Mouse (Mus musculus): ENCODE data around the gene Gm20388.
A peak's percentile ranks its signal among the peaks of the same experiment; 100 is the strongest.

The Gm20388 gene

DNA sequence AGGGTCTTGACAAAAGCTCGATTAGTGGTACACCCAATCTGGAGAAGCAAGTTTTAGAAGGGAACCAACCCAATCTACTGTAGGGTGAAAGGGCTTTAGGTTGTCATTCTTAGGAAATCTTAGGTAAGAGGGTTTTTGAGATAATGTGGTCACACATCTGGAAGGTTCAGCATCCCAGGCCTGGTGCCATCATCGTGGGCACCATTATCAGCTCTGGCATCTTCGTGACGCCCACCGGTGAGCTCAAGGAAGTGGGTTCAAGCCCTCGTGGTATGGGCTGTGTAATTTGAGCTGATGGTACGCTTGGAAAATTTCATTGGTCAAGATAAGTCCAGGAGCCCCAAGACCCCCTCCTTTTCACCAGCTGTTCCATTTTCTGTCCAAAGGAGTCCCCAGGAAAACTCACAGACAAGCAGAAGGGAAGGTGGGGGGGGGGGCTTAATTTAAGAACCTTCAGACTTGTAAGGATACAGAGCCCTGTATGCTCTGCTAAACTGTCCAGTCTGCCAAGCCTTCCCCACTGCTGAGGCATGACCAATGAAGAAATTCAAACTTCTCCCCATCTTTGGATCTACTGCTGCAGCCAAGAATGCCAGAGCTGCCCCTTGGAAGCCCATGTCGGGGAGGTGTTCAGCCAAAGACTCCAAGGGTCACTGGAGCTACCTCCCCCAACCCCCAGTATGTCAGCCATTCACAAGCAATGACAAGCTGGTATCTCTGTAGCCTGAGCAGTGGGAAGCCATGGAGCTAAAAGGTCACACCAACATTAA, 1997.9 kb downstream of the Gm20388 start:
- no peak for DNase-seq (ENCODE audit: low spot score in 2 of 2)

DNA sequence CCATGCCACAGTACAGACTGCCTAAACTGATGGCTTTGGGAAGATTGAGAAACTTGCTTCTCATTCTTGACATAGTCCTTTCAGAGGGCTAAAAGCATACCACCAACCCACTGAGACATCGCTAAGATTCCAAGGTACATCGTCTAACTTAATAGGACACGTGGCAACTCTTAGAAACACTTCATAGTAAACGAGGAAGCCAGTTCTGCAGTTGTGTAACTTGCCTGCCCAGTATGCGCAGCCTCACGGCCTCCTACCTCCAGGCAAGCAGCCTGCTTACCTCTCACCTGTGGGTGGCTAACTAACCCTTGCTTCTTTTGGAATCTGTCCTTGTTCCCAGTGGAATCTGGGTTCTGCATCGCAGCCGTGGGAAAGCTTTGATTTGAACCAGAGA, 1998.5 kb downstream of the Gm20388 start:
- DNase-seq (ENCODE audit: low spot score in 2 of 2), result no peak

DNA sequence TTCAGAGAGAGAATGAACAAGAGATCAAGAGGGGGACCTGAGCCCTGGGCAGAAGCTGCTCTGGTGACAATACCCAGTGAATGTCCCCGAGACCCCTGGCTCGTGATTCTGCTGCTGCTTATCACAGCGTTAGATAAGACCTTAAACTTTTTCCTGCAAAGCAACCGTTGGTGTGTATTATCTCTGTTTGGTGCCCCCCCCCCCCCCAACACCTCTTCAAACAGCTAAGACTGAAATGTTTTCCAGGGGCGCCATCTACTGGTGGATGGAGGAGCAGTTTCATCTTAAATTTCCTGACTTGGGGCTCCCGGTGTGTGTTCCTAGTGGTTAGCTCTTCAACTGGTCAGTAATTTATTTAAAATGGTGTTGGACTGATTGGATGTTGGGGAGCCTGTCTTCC, 1999.0 kb downstream of the Gm20388 start:
- peak; percentile 60 to 72 for DNase-seq (ENCODE audit: low spot score in 2 of 2)

DNA sequence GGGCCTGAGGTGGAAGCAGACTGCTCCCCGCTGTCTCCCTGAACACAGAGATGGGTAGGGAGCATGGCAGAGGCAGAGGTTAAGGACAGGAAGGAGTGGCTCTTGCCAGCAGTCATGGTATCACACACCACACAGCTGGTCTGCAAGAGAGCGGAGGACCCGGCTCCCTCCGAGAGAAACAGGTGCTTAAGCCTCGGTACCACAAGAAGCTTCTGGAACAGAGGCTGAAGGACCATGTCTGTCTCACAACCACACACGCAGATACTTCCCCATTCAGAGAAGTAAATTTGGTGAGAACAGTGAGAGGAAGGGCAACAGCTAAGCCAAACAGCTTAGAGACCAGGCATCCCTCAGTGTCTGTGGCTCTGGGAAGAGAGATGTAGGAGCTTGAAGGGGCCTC, 2000.8 kb downstream of the Gm20388 start:
- DNase-seq (ENCODE audit: low spot score in 2 of 2), result no peak

DNA sequence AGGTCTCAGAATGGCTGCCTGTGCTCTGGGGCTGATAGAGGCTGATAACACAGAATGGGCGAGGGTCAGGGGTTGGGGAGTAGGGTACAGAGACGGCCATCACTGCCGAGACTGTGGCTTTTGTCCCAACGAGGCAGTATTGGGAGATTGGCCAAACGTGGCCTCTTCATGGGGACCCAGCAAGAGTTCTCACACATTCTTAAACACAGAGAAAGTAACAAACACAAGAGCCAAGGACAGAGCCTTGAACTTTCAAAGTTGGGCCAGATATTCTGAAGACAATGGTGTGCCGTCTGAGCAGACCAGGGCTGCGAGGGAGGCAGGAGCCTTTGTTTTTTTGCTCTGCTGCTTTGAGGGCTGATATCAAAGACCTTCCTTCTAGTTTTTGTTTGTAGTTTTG, 2001.3 kb downstream of the Gm20388 start:
- DNase-seq (ENCODE audit: low spot score in 2 of 2), result no peak

DNA sequence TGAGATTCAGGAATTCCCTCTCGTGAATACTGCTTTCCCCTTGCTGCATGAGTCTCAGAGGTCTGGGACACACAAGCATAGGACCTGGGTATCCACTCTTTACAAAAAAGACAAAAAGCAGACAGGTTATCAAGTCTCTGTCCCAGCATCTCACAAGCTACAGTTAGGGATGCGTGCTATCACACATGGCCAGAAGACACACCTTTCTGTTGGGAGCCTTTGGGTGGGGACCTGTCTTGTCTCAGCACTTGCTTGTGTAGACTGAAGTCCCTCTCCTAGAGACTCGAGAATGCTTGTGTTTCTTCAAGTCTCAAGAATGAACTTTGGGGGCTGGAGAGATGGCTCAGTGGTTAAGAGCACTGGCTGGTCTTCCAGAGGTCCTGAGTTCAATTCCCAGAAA, 2002.2 kb downstream of the Gm20388 start:
- DNase-seq (ENCODE audit: low spot score in 2 of 2), result no peak

DNA sequence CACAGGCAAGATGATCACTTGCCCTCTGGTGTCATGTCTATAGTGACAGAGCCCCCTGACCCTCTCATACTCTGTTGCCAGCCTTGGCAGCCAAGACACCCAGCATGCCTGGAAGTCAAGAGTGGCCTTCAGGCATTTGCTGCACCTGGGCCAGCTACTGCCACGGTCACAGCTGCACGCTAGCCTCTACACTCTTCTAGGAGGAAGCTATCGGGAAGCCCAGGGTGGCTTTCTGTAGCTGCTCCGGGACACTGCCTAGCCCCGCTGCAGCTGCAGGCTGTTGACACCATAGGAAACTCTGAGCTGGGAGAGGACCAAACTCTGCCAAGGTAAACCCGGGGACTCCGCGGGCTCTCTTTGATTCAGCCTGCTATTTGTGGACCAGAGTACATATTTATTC, 2002.7 kb downstream of the Gm20388 start:
- DNase-seq (ENCODE audit: low spot score in 2 of 2), result no peak

DNA sequence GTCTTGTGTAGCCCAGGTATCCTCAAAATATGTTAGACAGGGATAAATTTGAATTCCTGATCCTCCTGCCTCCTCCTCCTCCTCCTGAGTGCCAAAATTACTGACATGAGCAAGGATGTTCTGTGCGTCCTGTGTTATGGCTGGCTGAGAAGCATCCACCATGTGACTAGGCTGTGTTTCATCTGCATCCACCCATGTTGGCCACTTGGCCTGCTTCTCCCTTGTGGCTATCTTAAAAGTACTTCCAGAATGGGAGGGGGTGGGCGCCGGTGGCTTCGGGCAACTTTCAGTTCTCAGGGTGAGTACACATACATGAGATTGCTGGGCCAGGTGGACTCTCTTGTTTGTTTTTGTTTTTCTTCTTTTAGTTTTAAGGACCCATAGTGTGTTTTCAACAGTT, 2008.5 kb downstream of the Gm20388 start:
- DNase-seq (ENCODE audit: low spot score in 2 of 2), result no peak

DNA sequence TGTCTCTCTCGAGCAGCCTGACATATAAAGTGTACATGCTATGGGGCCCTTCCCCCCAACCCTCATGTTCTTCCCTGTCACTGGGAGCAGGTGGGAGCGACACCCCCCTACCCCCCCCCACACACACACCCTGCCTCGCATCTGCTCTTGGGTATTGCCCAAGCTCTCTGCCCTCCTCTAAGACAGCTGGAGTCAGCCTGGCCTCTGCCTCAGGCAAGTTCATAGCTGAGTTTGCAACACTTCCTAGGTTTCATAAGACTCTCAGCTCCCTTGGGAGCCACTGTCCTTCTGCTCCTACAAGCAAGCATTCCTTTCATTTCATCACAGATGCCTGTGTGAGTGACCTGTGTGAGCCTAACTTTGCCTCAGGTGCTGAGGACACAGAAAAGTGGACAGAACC, 2009.1 kb downstream of the Gm20388 start:
- no peak for DNase-seq (ENCODE audit: low spot score in 2 of 2)

DNA sequence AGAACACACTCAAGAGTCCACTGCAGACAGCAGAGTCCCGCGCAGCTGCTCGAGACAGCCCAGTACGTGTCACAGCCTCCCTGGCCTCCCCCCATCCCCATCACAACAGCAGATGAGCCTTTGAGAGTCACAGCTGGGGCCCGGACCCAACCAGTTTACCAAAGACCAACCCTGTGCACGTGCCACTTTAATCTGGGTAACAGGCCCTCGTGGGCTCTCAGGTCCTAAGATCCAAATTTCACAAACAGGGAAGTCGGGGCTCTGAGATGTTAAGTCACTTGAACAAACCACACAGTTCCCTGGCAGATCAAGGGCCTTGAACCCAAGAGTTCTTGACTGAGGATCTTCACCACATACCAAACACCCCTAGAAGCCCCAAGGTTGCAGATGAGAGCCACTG, 2010.9 kb downstream of the Gm20388 start:
- DNase-seq (ENCODE audit: low spot score in 2 of 2), result no peak

DNA sequence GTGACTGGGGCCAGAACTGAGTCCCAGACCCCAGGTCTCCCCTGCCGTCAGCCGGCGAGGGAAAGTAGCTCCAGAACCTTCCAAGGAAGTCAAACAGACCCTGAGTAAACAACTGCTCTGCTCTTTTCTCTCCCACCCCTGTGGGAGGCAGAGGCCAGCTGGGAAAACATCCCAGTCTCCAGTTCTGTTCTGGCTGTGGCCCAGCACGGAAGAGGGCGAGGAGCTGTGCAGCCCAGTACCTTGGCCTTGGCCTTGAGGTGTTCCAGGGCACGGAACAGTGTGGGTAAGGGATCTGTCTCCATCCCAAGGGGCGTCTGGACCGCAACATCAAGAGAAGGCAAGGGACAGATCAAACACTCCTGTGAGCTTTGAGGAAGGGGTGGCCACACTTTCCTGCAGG, 2011.5 kb downstream of the Gm20388 start:
- DNase-seq (ENCODE audit: low spot score in 2 of 2), result no peak

DNA sequence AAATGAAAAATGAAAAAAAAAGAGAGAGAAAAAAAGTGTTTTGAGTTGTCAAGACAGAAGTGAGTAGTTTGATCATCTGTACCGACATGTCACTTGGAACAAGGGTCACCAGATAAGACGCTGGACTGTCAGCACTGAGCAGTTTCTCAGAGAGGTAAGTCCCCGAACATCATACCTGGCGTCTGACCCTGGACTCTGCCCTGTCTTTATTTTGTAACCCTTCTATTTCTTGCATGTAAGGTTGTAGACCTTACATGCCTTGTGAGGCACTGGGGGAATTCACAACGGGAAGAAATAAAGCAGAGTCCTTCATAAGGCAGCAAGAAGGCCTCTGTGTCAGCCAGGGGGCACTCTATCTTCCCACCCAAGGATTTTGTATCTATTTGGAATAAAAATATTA, 2014.0 kb downstream of the Gm20388 start:
- DNase-seq (ENCODE audit: low spot score in 2 of 2), result no peak

DNA sequence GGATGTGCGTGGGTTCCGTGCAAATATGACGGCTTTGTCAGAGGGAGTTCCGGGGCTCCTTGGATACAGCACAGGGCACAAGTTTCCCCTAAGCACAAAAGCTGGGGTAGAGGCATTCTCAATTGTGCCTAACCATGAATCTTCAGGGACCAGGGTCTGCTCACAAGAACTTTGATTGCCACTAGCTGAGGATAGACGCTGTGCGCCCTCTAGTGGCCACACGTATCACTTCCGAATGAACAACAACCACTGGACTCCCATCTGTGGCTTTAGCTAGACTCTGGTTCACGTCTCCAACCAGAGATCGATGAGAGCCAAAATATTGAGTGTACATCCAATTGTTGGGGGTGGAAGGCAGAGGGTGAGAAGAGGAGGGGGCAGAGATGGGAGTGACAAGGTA, 2015.0 kb downstream of the Gm20388 start:
- DNase-seq (ENCODE audit: low spot score in 2 of 2), result peak; percentile 55 to 74

DNA sequence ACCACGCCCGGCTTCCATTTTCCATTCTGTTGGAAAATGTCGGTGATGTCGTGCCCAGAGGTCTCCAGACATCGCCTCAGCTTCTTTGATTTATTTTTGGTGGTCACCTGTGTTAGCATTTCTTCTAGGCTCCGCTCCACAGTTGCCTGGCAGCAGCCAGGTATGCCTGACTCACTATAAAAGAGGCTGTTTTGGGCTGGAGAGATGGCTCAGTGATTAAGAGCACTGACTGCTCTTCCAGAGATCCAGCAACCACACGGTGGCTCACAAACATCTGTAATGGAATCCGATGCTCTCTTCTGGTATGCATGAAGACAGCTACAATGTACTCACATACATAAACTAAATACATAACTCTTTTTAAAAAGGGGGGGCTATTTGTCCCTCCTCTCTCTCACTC, 2015.6 kb downstream of the Gm20388 start:
- no peak for DNase-seq (ENCODE audit: low spot score in 2 of 2)

DNA sequence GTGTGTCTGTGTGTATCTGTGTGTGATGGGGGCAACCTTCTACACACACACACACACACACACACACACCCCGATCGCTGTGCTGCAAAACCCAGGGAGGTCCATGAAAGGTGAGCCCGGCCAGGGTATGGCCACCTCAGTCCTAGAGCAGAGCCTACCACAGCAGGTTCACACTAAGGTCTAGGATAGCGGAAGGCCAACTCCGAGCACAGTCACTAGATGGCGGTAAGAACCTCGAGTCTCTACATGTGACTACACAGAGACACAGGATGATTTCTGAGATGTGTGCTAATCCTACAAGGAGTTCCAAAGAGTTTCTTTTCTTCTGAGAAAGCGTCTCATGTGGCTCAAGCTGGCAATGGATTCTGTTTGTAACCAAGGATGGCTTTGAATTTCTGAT, 2016.7 kb downstream of the Gm20388 start:
- peak in 1 of 2 experiments; percentile 46 for DNase-seq (ENCODE audit: low spot score in 2 of 2)

DNA sequence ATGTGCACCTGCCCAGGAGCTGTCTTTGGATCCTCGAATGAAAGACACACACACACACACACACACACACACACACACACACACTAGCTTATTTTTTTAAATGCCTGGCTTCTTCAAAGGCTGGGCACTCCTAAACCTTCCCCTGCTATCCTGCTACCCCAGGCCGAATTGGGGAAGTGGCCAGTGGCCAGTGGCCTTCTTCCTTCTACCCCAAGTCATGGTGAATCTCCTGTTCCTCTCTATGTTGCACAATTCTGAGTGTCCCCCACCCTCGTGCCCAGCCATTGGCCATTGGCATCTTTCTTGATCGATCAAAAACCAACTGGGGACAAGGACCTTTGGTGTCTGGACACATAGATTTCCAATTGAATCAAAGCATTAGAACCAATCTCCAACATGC, 2019.4 kb downstream of the Gm20388 start:
- DNase-seq (ENCODE audit: low spot score in 2 of 2), result no peak

DNA sequence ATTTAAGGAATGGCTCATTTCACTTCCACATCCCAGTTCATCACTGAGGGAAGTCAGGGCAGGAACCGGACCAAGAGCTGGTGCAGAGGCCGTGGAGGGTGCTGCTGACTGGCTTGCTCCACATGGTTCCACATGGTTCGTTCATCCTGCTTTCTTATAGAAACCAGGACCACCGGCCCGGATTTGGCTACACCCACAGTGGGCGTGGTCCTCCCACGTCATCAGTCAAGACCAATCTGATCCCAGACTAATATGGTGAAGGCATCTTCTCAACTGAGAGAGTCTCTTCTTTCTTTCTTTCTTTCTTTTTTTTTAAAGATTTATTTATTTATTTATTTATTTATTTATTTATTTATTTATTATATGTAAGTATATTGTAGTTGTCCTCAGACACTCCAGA, 2020.9 kb downstream of the Gm20388 start:
- DNase-seq (ENCODE audit: low spot score in 2 of 2), result no peak

DNA sequence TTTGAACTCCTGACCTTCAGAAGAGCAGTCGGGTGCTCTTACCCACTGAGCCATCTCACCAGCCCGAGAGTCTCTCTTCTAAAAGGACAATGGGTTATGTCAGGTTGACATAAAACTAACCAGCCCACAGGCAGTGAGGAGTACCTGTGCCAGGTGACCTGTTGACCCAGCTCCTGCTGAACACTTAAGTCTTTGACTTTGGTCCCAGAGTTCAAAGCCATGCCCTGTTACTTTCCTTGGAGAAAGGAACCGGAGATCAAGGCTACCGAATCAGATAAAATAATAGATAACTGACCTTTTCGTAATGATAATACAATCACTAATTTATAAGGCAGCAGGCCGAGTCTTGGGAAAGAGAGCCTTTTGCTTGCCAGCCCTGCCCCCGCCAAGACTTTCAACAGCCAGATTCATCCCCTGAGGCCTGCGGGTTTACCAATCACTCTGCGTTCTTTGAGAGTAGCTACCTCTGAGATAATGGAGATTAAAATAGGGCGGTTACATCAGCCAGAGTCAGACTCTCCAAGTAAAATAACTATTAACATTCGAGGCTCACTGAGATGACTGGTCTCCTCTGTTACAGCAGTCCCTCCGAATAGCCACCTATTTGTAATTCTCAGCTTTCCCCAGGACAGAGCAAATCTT, 2021.5 kb downstream of the Gm20388 start:
- no peak for DNase-seq (ENCODE audit: low spot score in 2 of 2)

DNA sequence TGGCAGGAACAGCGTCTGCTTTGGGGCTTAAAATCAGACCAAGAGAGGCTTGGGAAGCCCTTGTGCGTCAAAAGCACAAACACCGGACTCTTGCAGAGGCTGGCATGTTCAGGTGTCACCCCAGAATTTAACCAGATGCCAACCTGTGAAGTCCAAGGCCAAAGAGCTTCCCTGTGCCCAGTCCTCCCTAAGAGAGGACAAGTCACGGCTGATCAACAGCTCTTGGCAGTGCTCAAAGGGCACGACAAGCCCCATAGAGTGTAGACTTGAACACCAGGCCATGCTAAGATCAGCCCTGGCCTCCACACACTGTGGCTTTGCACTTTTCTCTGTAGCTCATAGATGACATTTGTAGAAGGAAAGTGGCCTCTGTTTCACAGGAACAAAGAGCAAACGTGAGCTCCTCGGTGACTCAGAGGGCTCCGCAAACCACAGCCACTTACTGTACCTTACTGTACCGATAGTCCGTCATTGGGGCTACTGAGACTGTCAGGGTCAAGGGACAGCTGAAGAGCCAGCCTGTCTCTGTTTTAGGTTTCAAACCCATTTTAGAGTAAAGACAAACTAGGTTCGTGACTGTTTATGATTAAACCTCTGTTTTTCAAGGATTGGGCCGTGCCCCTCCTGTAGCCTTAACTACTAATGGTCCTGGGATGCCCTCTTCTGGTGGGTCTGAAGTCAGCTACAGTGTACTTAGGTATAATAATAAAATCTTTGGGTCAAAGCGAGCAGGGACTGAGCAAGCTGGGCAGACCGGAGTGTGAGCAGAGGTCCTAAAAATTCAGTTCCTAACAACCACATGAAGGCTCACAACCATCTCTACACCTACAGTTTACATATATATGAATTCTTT, 2022.3 kb downstream of the Gm20388 start:
- no peak for DNase-seq (ENCODE audit: low spot score in 2 of 2)

DNA sequence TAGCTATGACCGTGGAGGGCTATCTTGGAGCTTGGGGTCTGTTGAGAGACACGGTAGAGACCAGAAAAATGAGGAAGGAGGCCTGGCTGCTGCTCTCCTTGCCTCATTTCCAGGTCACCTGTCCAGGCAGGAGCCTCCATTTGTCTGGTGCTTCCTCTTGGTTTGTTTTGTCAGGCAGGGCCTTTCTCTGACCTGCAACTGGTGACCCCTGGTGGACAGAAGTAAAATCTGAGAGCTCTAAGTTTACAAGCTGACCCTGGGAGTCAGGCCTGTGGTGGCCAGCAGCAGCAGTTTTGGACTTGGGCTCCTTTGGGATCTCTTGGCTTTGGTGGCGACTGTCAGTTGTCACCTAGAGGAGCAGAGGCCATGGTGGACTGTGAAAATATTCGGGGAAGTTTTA, 2023.9 kb downstream of the Gm20388 start:
- DNase-seq (ENCODE audit: low spot score in 2 of 2), result peak in 1 of 2 experiments; percentile 17

DNA sequence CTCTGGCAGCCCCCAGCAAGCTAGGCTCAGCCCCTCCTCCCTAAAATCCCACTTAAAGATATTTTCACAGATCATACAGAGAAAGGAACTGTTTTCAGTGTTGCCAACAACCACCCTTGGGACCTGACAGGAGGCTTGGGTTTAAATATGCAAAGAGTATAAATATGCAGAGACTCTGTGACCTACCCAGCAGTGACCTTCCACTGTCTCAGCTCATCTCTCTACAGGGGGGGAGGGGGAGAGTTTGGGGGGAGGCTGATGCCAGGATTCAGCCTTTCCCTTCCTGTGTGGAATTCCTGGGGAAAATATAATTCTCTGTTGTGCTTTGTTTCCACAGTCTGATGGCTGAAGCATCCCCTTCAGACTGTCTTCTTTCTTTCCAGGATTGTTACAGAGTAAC, 2024.3 kb downstream of the Gm20388 start:
- no peak for DNase-seq (ENCODE audit: low spot score in 2 of 2)
